Mouse (Mus musculus) intestine, embryonic 14.5 days (tissue): ENCODE results near the gene Slain2. TPM values are rescaled to one million over a fixed set of nuclear protein-coding genes. Genes with fewer than 3 reads are reported as not detected.
"Not testable (repeated sequence)": the region's sequence is repeated elsewhere in the genome, so short reads cannot be mapped to it uniquely, and the experiment has no call there.

Experiments
- ATAC-seq: fragments of 200-750 bp; cut with Nextera tagmentation; replicated peaks from 2 replicates; pipeline ENCODE4 v1.8.0; 2017; ENCODE audit warnings: low read depth, moderate number of reproducible peaks, moderate TSS enrichment, moderate library complexity; ENCODE audit not compliant: low FRiP score, low TSS enrichment
- DNase-seq: peaks from one replicate; pipeline ENCODE4 v3.0.0-alpha.2; 2018; ENCODE audit warnings: low spot score
- H3K27ac ChIP-seq: fragments of 300-500 bp; sonication (generic); 2 replicates; pipeline ENCODE4 v1.5.1; 2014; ENCODE audit warnings: low read depth, mild to moderate bottlenecking, control low read depth
- H3K27me3 ChIP-seq: fragments of 300-500 bp; sonication (generic); replicated peaks from 2 replicates; pipeline ENCODE4 v1.6.1; 2014; ENCODE audit warnings: low read length, control low read depth; ENCODE audit not compliant: control insufficient read depth, insufficient read depth
- H3K36me3 ChIP-seq: fragments of 300-500 bp; sonication (generic); 2 replicates; pipeline ENCODE4 v1.6.1; 2014; ENCODE audit warnings: low read length, control low read depth; ENCODE audit not compliant: control insufficient read depth, insufficient read depth
- H3K4me1 ChIP-seq: fragments of 300-500 bp; sonication (generic); replicated peaks from 2 replicates; pipeline ENCODE4 v1.6.1; 2014; ENCODE audit warnings: low read length, control low read depth, mixed read lengths; ENCODE audit not compliant: control insufficient read depth, insufficient read depth
- H3K4me2 ChIP-seq: fragments of 300-500 bp; sonication (generic); 2 replicates; pipeline ENCODE4 v1.6.1; 2014; ENCODE audit warnings: low read length
- H3K4me3 ChIP-seq: fragments of 300-500 bp; sonication (generic); 2 replicates; pipeline ENCODE4 v1.5.1; 2014; ENCODE audit warnings: low read depth, low read length, control low read depth, mixed read lengths
- H3K9ac ChIP-seq: fragments of 300-500 bp; sonication (generic); 2 replicates; pipeline ENCODE4 v1.6.1; 2014; ENCODE audit warnings: mild to moderate bottlenecking, low read length
- H3K9me3 ChIP-seq: fragments of 300-500 bp; sonication (generic); 2 replicates; pipeline ENCODE4 v1.6.1; 2016; ENCODE audit warnings: low read length, control low read depth; ENCODE audit not compliant: control insufficient read depth
- whole genome bisulfite sequencing: fragments of 180-500 bp; shearing (Covaris S2); extraction: QIAGEN DNeasy Blood & Tissue Kit; methylation state at CpG from one replicate; pipeline ENCODE4 v1.1.7; 2014; 5-methylcytosine and 5-hydroxymethylcytosine counted together
- polyA plus RNA-seq: library from polyadenylated mRNA; unstranded; fragments of >200 nt; fragmentation: Nextera tagmentation; extraction: Ambion mirVana; gene quantifications from 2 replicates; pipeline ENCODE4 v1.2.1, GENCODE M21; 2014

Gene Slain2
- polyA plus RNA-seq, 1 experiment from 2014 or later = 20.9 TPM

GRCm38 (mm10) chr5:72921171-72921570, 7.1 kb downstream of the Slain2 start:
- no peaks in the 10 kb centered on the region for H3K9me3 ChIP-seq
- DNase-seq (no peak), ATAC-seq (no peak)
- H3K9ac ChIP-seq = no peak overlapping the region
- H3K4me1 ChIP-seq = peaks cover 21% of the 10 kb centered on the region
- H3K4me2 ChIP-seq = no peak overlapping the region
- 93% methylated on average over 8 of the region's 8 CpGs for WGBS
- H3K27me3 ChIP-seq = no peaks in the 10 kb centered on the region
- no peak overlapping the region for H3K27ac ChIP-seq
- no peaks in the 10 kb centered on the region for H3K36me3 ChIP-seq
- no peak overlapping the region for H3K4me3 ChIP-seq

DNA sequence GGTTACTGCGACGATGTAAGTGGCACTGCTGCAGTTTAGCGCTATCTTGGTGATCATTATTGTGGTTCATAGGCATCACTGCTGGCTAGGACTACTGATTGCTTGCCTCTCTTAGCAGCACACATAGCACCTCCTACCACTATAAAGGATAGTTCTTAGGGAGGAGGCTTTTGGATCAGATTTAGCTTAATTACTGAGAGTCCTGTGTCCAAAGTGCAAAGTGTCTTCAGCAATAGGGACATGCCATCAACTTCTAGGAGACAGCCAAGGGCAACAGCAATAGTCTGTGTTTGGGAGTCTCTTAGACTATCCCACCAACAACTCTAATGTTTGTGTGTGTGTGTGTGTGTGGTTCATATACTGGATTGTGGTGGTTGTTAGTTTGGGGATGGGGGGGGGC, 8.7 kb downstream of the Slain2 start:
- Histone ChIP-seq H3K4me3 (no peak overlapping the region), H3K36me3 (no peaks in the 10 kb centered on the region), H3K27me3 (no peaks in the 10 kb centered on the region), H3K4me1 (peaks cover 9% of the 10 kb centered on the region; the same call in 1 of the 2 replicates), H3K4me2 (no peak overlapping the region), H3K27ac (no peak overlapping the region), H3K9me3 (no peaks in the 10 kb centered on the region), H3K9ac (no peak overlapping the region)
- DNase-seq (no peak), ATAC-seq (no peak)
- WGBS = 88% methylated on average over 3 of the region's 3 CpGs

- DNase-seq (no peak), ATAC-seq (no peak)
- Histone ChIP-seq H3K27me3 (no peaks in the 10 kb centered on the region), H3K4me2 (no peak overlapping the region), H3K9me3 (no peaks in the 10 kb centered on the region), H3K4me3 (no peak overlapping the region), H3K27ac (no peak overlapping the region), H3K4me1 (0 out of 2 replicates have a peak, but pooled peaks cover 5% of the 10 kb centered on the region), H3K36me3 (no peaks in the 10 kb centered on the region), H3K9ac (no peak overlapping the region)
These were observed 13.0 kb downstream of the Slain2 start for GRCm38 (mm10) chr5:72927074-72927473.

GRCm38 (mm10) chr5:72933026-72933675, 19.0 kb downstream of the Slain2 start:
- no peak overlapping the region for H3K4me3 ChIP-seq
- DNase-seq = no peak
- no peak for ATAC-seq

GRCm38 (mm10) chr5:72938421-72938820, 24.3 kb downstream of the Slain2 start:
- not testable (repeated sequence) for ATAC-seq, H3K27me3 ChIP-seq
- WGBS = 98% methylated on average over 3 of the region's 3 CpGs

More at GRCm38 (mm10) chr5:72933026-72933675, 19.0 kb downstream of the Slain2 start:
- Histone ChIP-seq H3K9me3 (no peaks in the 10 kb centered on the region), H3K27me3 (no peaks in the 10 kb centered on the region), H3K9ac (no peak overlapping the region), H3K4me1 (no peaks in the 10 kb centered on the region), H3K36me3 (no peaks in the 10 kb centered on the region), H3K4me2 (no peak overlapping the region), H3K27ac (no peak overlapping the region)
- 93% methylated on average over 17 of the region's 17 CpGs for WGBS

DNA sequence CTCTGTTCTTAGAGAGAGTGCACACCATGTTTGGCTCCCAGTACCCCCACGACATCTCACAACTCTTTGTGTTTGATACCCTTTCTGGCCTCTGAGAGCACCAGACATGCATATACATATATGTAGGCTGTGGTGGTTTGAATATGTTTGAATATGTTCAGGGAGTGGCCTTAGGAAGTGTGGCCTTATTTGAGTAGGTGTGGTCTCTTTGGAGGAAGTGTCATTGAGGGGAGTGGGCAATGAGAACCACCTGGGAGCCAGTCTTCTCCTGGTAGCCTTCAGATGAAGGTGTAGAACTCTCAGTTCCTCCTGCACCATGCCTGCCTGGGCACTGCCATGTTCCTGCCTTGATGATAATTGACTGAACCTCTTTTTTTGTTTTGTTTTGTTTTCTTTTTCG, 25.2 kb downstream of the Slain2 start:
- no peaks in the 10 kb centered on the region for H3K9me3 ChIP-seq
- WGBS = 91% methylated on average over 2 of the region's 2 CpGs
- H3K27me3 ChIP-seq = no peaks in the 10 kb centered on the region
- H3K9ac ChIP-seq = no peak overlapping the region
- H3K36me3 ChIP-seq = peaks cover 14% of the 10 kb centered on the region
- H3K4me3 ChIP-seq = no peak overlapping the region
- 0 out of 2 replicates have a peak, but pooled peaks cover 2% of the 10 kb centered on the region for H3K4me1 ChIP-seq
- DNase-seq = no peak
- H3K4me2 ChIP-seq = no peak overlapping the region
- H3K27ac ChIP-seq = no peak overlapping the region
- no peak for ATAC-seq

More at GRCm38 (mm10) chr5:72938421-72938820, 24.3 kb downstream of the Slain2 start:
- not testable (repeated sequence) for H3K9ac ChIP-seq, H3K27ac ChIP-seq, H3K9me3 ChIP-seq, H3K4me1 ChIP-seq, H3K4me3 ChIP-seq, H3K4me2 ChIP-seq, DNase-seq
- H3K36me3 ChIP-seq = peaks cover 11% of the 10 kb centered on the region

GRCm38 (mm10) chr5:72940906-72941432, 26.9 kb downstream of the Slain2 start:
- Histone ChIP-seq H3K4me1 (0 out of 2 replicates have a peak, but pooled peaks cover 2% of the 10 kb centered on the region), H3K4me3 (no peak overlapping the region), H3K4me2 (no peak overlapping the region), H3K27ac (no peak overlapping the region), H3K27me3 (no peaks in the 10 kb centered on the region), H3K9me3 (no peaks in the 10 kb centered on the region), H3K9ac (no peak overlapping the region), H3K36me3 (peaks cover 17% of the 10 kb centered on the region)
- DNase-seq = no peak
- 87% methylated on average over 5 of the region's 5 CpGs for WGBS
- no peak for ATAC-seq

- Histone ChIP-seq H3K27me3 (no peaks in the 10 kb centered on the region), H3K9ac (no peak overlapping the region), H3K4me1 (no peaks in the 10 kb centered on the region), H3K9me3 (no peaks in the 10 kb centered on the region), H3K4me2 (no peak overlapping the region), H3K4me3 (no peak overlapping the region), H3K36me3 (peaks cover 29% of the 10 kb centered on the region), H3K27ac (no peak overlapping the region)
- 87% methylated on average over 1 of the region's 1 CpGs for WGBS
- no peak for DNase-seq
- no peak for ATAC-seq
These were observed 34.0 kb downstream of the Slain2 start for GRCm38 (mm10) chr5:72948136-72948535.

- H3K27me3 ChIP-seq = no peaks in the 10 kb centered on the region
- H3K9ac ChIP-seq = no peak overlapping the region
- WGBS = 89% methylated on average over 2 of the region's 2 CpGs
- no peak for DNase-seq
- peaks cover 23% of the 10 kb centered on the region for H3K36me3 ChIP-seq
- H3K27ac ChIP-seq = no peak overlapping the region
- no peak for ATAC-seq
- H3K4me1 ChIP-seq = 0 out of 2 replicates have a peak, but pooled peaks cover 4% of the 10 kb centered on the region
- no peak overlapping the region for H3K4me3 ChIP-seq
- no peak overlapping the region for H3K4me2 ChIP-seq
- no peaks in the 10 kb centered on the region for H3K9me3 ChIP-seq
These were observed 36.1 kb downstream of the Slain2 start for GRCm38 (mm10) chr5:72950252-72950651.
